Mouse (Mus musculus) right cerebral cortex, postnatal 10 days (tissue): ENCODE data around the gene Caml.
"Not testable (repeated sequence)": the region's sequence is repeated elsewhere in the genome, so short reads cannot be mapped to it uniquely, and the experiment has no call there.

Experiments
- DNase-seq, 2 experiments: peaks; one replicate each; pipeline ENCODE4 v3.0.0; 2021; ENCODE audit warnings: low spot score in 2 of 2

Gene Caml

GRCm38 (mm10) chr13:55620275-55620674 lies 2.5 kb upstream of the Caml start:
- DNase-seq = no peak

- DNase-seq = not testable (repeated sequence)
Measured at GRCm38 (mm10) chr13:55622156-55622648, 603 bp upstream of the Caml start.

GRCm38 (mm10) chr13:55634639-55635127 lies 11.9 kb downstream of the Caml start, which contains the start of gene Ddx46:
TSS of gene Ddx46 (plus strand) at chr13:55635027.
- peak; percentile 90 to 93 for DNase-seq

GRCm38 (mm10) chr13:55635146-55635571 lies 12.4 kb downstream of the Caml start:
- DNase-seq = no peak

GRCm38 (mm10) chr13:55636185-55636983 lies 13.6 kb downstream of the Caml start:
- DNase-seq = no peak

GRCm38 (mm10) chr13:55640480-55640879 lies 17.7 kb downstream of the Caml start:
- DNase-seq = peak; percentile 69 to 83

GRCm38 (mm10) chr13:55644525-55644924 lies 21.7 kb downstream of the Caml start:
- no peak for DNase-seq

- DNase-seq = no peak
Measured at GRCm38 (mm10) chr13:55650098-55650497, 27.3 kb downstream of the Caml start.

GRCm38 (mm10) chr13:55650980-55651379 lies 28.2 kb downstream of the Caml start:
- no peak for DNase-seq

GRCm38 (mm10) chr13:55668550-55668949 lies 45.7 kb downstream of the Caml start:
- DNase-seq = peak in 1 of 2 experiments; percentile 33

- DNase-seq = no peak
Measured at GRCm38 (mm10) chr13:55672711-55673110, 49.9 kb downstream of the Caml start.

GRCm38 (mm10) chr13:55677364-55677763 lies 54.6 kb downstream of the Caml start:
- DNase-seq = no peak
